ENCODE assay signal across 27 mouse cellular contexts in the genomic region with DNA sequence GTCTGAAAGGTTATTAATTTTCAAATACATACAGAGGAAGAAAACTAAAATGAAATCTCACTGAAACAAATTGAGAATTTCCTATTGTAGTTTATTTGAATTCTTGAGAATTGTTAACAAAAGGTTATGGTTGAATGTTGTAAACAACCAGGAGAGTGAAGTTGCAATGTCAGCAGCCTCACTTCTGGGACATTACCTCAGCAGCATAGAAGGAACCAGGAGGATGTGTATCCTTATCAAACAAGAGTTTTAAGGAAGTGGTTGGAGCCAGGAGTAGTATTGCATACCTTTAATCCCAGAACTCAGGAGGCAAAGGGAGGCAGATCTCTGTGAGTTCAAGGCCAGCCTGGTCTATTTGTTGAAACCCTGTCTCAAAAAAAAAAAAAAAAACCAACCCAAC.
"Had no signal": no experiment of that assay in that cellular context is flagged by ENCODE, and none has a peak within 500 bp of the region (broad histone marks: within the 10 kb centered on the region; RNA-seq: fewer than 3 reads in every experiment).

No protein-coding gene starts in this region.

- H3K36me3 ChIP-seq: embryonic facial prominence, embryonic 12.5 days; embryonic facial prominence, embryonic 15.5 days; forebrain, embryonic 15.5 days had no signal

- H3K4me3 ChIP-seq: embryonic facial prominence, embryonic 10.5 days; embryonic facial prominence, embryonic 12.5 days; embryonic facial prominence, embryonic 13.5 days; embryonic facial prominence, embryonic 15.5 days; erythroblast, embryonic 14.5 days; forebrain, embryonic 10.5 days; forebrain, embryonic 12.5 days; forebrain, embryonic 13.5 days; forebrain, embryonic 15.5 days; gastrocnemius, adult 2 months; heart, embryonic 10.5 days had no signal

- H3K4me1 ChIP-seq: embryonic facial prominence, embryonic 10.5 days; embryonic facial prominence, embryonic 12.5 days; embryonic facial prominence, embryonic 13.5 days; embryonic facial prominence, embryonic 15.5 days; forebrain, embryonic 10.5 days; heart, embryonic 10.5 days had no signal

- H3K9ac ChIP-seq: embryonic facial prominence, embryonic 12.5 days; embryonic facial prominence, embryonic 13.5 days; embryonic facial prominence, embryonic 15.5 days; forebrain, embryonic 12.5 days; forebrain, embryonic 13.5 days; forebrain, embryonic 15.5 days; forebrain, postnatal 0 days had no signal

- H3K27ac ChIP-seq: embryonic facial prominence, embryonic 10.5 days; embryonic facial prominence, embryonic 12.5 days; embryonic facial prominence, embryonic 13.5 days; embryonic facial prominence, embryonic 15.5 days; forebrain, embryonic 10.5 days; forebrain, embryonic 12.5 days; forebrain, embryonic 13.5 days; forebrain, embryonic 15.5 days; gastrocnemius, adult 2 months; heart, embryonic 10.5 days had no signal

- H3K4me2 ChIP-seq: embryonic facial prominence, embryonic 12.5 days; embryonic facial prominence, embryonic 13.5 days; embryonic facial prominence, embryonic 15.5 days; forebrain, embryonic 12.5 days; forebrain, embryonic 13.5 days; forebrain, embryonic 15.5 days had no signal

- H3K27me3 ChIP-seq: embryonic facial prominence, embryonic 12.5 days; embryonic facial prominence, embryonic 13.5 days; embryonic facial prominence, embryonic 15.5 days; forebrain, embryonic 12.5 days; forebrain, embryonic 13.5 days; forebrain, embryonic 15.5 days had no signal

- H3K9me3 ChIP-seq: embryonic facial prominence, embryonic 10.5 days; embryonic facial prominence, embryonic 12.5 days; embryonic facial prominence, embryonic 13.5 days; embryonic facial prominence, embryonic 15.5 days; forebrain, embryonic 10.5 days; forebrain, embryonic 12.5 days; forebrain, embryonic 13.5 days; forebrain, embryonic 15.5 days; heart, embryonic 10.5 days had no signal

- DNase-seq: cerebellum, adult 2 months; cerebellum, adult 8-10 months; cerebellum, adult 9-10 months; cerebellum, adult 9-11 months; cerebellum, postnatal 10 days; cerebellum, postnatal 25 days; cerebellum, postnatal 36 days; embryo, embryonic 11 days; forebrain, postnatal 0 days; gastrocnemius, adult 2 months; gastrocnemius, postnatal 10 days; gastrocnemius, postnatal 14 days; gastrocnemius, postnatal 25 days; gastrocnemius, postnatal 36 days; heart, adult 18-20 months had no signal

- ATAC-seq: forebrain, embryonic 13.5 days; forebrain, embryonic 14.5 days; forebrain, embryonic 15.5 days; forebrain, embryonic 16.5 days; forebrain, postnatal 0 days had no signal
